Mouse (Mus musculus) embryonic facial prominence, embryonic 10.5 days (tissue): ENCODE measurements around the gene Sfmbt2. TPM values are rescaled to one million over a fixed set of nuclear protein-coding genes. Genes with fewer than 3 reads are reported as not detected.
"Not testable (repeated sequence)": the region's sequence is repeated elsewhere in the genome, so short reads cannot be mapped to it uniquely, and the experiment has no call there.

ENCODE experiments used
- DNase-seq: peaks from one replicate; pipeline ENCODE4 v3.0.0-alpha.2; 2017; ENCODE audit warnings: low spot score
- H3K27ac ChIP-seq: fragments of 300-500 bp; sonication (generic); replicated peaks from 2 replicates; pipeline ENCODE4 v1.5.1; 2016; ENCODE audit warnings: mild to moderate bottlenecking
- H3K27me3 ChIP-seq: fragments of 300-500 bp; sonication (generic); replicated peaks from 2 replicates; pipeline ENCODE4 v1.6.1; 2016; ENCODE audit warnings: low read depth, mild to moderate bottlenecking; ENCODE audit not compliant: poor library complexity, severe bottlenecking
- H3K36me3 ChIP-seq: fragments of 300-500 bp; sonication (generic); replicated peaks from 2 replicates; pipeline ENCODE4 v1.6.1; 2016; ENCODE audit warnings: mild to moderate bottlenecking, moderate library complexity
- H3K4me1 ChIP-seq: fragments of 300-500 bp; sonication (generic); 2 replicates; pipeline ENCODE4 v1.6.1; 2016
- H3K4me3 ChIP-seq: fragments of 300-500 bp; sonication (generic); 2 replicates; pipeline ENCODE4 v1.5.1; 2016; ENCODE audit warnings: mild to moderate bottlenecking, moderate library complexity
- H3K9me3 ChIP-seq: fragments of 300-500 bp; sonication (generic); 2 replicates; pipeline ENCODE4 v1.6.1; 2016; ENCODE audit warnings: mild to moderate bottlenecking
- WGBS: fragments of 180-500 bp; shearing (Covaris S2); methylation state at CpG from one replicate; pipeline ENCODE4 v1.1.7; 2016; 5-methylcytosine and 5-hydroxymethylcytosine counted together
- polyA plus RNA-seq: library from polyadenylated mRNA; unstranded; fragments of >200 nt; fragmentation: Nextera tagmentation; extraction: Ambion mirVana; gene quantifications from 2 replicates; pipeline ENCODE4 v1.2.1, GENCODE M21; 2016

Gene Sfmbt2
- 1.3 and 1.5 TPM in 2 replicates for polyA plus RNA-seq

DNA sequence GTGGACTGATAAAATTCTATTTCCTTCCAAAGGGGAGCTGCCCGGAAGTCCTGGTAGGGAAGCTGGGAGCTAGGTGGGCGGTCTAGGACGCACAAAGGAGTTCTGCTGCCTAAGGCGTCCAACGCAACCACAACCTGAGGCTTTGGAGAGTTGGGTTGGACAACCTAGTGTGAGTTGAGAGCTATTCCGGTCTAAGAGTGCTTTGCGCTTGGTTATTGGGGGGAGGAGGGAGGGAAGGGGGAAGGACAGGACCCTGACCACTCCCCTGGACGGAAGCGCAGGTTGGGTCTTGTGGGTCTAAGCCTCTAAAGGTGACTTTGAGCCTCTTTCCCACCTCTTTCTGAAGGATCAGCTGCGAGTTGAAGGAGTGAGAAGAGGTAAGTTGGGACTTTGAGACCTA is at the start of gene Sfmbt2:
Gene Sfmbt2, plus strand, starts transcription at position 335 of the 400 bp plus-strand sequence.
- Histone ChIP-seq H3K9me3 (no peaks in the 10 kb centered on the region), H3K4me1 (peaks cover 24% of the 10 kb centered on the region), H3K27me3 (peaks cover 85% of the 10 kb centered on the region), H3K27ac (no peak within 1 kb of the TSS), H3K4me3 (no peak within 1 kb of the TSS), H3K36me3 (no peaks in the 10 kb centered on the region)
- WGBS: under 1% methylated on average over 10 of the region's 10 CpGs
- peak; percentile 28 for DNase-seq

DNA sequence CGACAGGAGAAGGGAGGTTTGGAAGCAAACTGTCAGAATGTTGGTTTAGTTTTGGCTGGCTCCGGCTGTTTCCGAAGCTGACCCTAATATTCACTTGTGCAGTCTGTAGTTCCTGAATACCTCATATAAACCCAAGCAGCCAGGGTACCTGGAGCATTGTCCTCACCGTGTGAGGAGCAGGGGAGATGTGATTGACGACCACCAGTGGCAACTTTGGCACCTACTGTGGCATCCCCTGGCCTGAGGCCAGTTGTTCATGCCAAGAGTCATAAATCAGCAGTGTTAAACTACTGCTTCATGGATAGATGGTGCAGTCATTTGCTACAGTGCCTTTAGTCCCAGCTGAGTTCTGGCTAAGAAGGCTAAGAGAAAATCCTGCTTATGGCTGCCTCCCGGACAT is 49.2 kb upstream of the Sfmbt2 start:
- Histone ChIP-seq H3K9me3 (no peaks in the 10 kb centered on the region), H3K4me1 (no peaks in the 10 kb centered on the region), H3K4me3 (no peak overlapping the region), H3K27me3 (no peaks in the 10 kb centered on the region), H3K36me3 (no peaks in the 10 kb centered on the region), H3K27ac (no peak overlapping the region)
- no peak for DNase-seq
- 86% methylated on average over 6 of the region's 6 CpGs for WGBS

DNA sequence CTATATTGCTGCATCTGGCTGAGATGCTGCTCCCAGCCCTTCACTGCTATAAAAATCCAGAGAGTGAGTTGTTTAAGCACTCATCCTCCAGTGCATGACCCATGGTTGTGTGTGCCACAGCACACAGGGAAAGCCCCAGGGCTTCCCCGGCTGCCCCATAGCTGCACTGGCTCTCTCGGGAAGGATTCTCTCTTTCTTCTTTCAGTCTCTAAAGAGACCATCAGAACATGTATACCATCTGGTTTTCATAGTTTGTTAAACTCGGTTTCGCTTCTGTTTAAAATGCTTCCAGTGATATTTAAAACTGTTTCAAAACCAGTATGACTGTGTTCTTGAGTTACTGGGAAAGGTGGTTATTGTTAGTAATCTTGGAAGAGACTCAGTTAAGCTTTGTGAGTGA is 47.1 kb upstream of the Sfmbt2 start:
- Histone ChIP-seq H3K27me3 (no peaks in the 10 kb centered on the region), H3K36me3 (no peaks in the 10 kb centered on the region), H3K9me3 (no peaks in the 10 kb centered on the region), H3K4me1 (no peaks in the 10 kb centered on the region), H3K4me3 (no peak overlapping the region), H3K27ac (no peak overlapping the region)
- 79% methylated on average over 4 of the region's 4 CpGs for WGBS
- no peak for DNase-seq

DNA sequence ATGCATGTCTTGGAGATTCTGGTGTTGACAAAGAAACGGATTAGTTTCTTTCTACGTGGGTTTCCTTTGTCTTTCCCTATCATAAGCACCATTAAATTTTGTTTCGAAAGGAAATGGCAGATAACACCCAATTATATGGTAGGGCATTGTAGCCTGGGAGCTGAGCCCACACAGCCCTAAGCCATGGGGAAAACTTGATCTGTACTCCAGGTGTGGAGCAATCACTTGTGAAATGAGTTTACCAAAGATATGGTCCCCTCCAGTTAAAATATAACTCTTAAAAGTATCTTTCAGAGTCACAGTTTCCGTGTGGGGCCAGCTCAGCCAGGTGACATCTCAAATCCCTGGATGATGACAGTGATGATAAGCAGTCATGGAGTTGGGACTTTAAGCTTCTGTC is 45.3 kb upstream of the Sfmbt2 start:
- no peaks in the 10 kb centered on the region for H3K9me3 ChIP-seq
- no peak for DNase-seq
- no peaks in the 10 kb centered on the region for H3K36me3 ChIP-seq
- H3K4me1 ChIP-seq: 0 out of 2 replicates have a peak, but pooled peaks cover 2% of the 10 kb centered on the region
- H3K27ac ChIP-seq: no peak overlapping the region
- H3K4me3 ChIP-seq: no peak overlapping the region
- WGBS: 88% methylated on average over 4 of the region's 4 CpGs
- no peaks in the 10 kb centered on the region; the same call in 1 of the 2 replicates for H3K27me3 ChIP-seq

DNA sequence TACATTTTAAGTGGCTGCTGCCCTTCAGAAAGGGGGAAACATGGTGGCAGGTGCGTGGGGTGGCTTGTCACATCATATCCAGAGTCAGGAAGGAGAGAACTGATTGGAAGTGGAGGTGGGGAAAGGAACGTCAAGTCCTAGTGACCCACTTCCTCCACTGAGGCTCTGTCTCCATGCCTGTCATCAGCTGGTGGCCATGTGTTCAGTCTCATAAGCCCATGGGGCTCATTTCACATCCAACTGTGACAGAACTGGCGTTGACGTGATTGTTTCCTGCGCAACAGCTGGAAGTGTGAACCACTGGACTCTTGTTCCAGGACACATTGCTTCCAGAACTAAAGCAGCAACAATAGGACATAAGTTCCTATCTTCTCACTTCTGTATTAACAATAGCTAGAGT is 40.1 kb upstream of the Sfmbt2 start:
- no peak for DNase-seq
- Histone ChIP-seq H3K27me3 (peaks cover 42% of the 10 kb centered on the region), H3K4me3 (no peak overlapping the region), H3K9me3 (no peaks in the 10 kb centered on the region), H3K36me3 (no peaks in the 10 kb centered on the region), H3K4me1 (0 out of 2 replicates have a peak, but pooled peaks cover 2% of the 10 kb centered on the region), H3K27ac (no peak overlapping the region)
- WGBS: 70% methylated on average over 5 of the region's 5 CpGs

DNA sequence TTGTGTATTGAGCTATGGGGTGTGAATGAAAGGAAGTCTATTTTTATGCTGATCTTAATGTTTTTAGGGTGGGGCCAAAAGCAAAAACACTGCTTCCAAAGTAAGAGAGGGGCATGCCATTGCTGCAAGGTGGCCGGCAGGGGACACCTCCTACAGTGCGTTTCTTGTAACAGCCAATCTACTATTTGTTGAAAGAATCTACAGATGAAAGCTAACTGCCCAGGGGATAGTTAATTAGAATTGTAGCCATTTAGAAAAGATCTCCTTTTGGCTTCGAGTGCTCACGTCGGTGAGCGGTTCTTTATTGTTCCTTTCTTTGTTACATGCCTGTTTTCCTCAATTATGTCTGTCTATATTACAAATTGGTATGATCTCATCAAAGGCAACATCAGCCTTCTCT is 36.0 kb upstream of the Sfmbt2 start:
- WGBS: 5% methylated on average over 6 of the region's 6 CpGs
- no peak overlapping the region for H3K27ac ChIP-seq
- H3K27me3 ChIP-seq: peaks cover 47% of the 10 kb centered on the region
- no peaks in the 10 kb centered on the region for H3K36me3 ChIP-seq
- DNase-seq: no peak
- H3K9me3 ChIP-seq: no peaks in the 10 kb centered on the region
- no peak overlapping the region for H3K4me3 ChIP-seq
- H3K4me1 ChIP-seq: 0 out of 2 replicates have a peak, but pooled peaks cover 2% of the 10 kb centered on the region

DNA sequence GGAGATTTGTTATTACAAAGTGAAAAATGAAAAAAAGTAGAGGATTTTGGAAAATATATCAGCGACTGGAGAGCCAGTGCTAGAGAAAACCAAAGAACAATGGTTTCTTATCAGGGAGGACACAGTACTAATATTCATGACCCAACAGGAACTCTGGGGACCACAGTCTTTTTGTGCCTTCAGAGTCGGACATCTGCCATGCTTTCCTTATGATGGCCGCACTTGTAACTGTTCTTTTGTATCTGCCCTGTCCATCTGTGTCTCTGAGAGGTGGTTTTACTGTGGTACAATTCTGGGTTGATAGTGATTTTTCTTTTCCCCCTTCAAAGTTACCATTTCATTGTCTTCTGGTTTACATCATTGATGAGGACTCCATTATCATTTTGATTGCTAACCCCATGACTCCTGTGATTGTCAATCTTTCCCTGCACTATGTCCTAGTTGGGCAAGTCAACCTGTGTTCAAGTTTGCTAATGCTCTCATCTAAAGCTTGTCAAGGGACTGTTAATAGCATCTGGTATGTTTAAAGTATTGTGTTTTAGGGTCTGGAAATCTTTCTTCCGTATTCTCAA is 35.2 kb upstream of the Sfmbt2 start:
- no peaks in the 10 kb centered on the region for H3K9me3 ChIP-seq
- 56% methylated on average over 4 of the region's 4 CpGs for WGBS
- no peaks in the 10 kb centered on the region for H3K36me3 ChIP-seq
- H3K4me3 ChIP-seq: no peak overlapping the region
- peaks cover 47% of the 10 kb centered on the region for H3K27me3 ChIP-seq
- DNase-seq: no peak
- no peaks in the 10 kb centered on the region for H3K4me1 ChIP-seq
- H3K27ac ChIP-seq: no peak overlapping the region

DNA sequence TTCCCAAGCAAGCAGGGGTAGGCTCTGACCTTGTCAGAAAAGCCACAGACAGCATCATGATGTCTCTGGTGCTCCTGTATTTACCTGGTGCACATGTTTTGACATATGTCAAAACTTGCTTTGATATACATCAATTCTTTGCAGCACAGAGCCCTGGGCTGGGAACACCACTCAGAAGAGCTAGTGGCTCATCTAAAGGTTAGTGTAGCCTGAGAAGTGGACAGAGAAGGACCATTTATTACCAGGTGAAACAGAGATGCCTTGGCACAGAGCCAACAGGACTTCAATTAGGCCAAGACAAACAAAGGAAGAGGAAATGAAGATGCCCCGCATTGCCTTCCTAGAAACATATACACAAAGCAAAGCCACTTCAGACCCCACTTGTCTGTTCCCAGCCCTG is 30.3 kb upstream of the Sfmbt2 start:
- Histone ChIP-seq H3K27ac (no peak overlapping the region), H3K27me3 (peaks cover 7% of the 10 kb centered on the region), H3K36me3 (no peaks in the 10 kb centered on the region), H3K4me3 (no peak overlapping the region), H3K9me3 (no peaks in the 10 kb centered on the region), H3K4me1 (no peaks in the 10 kb centered on the region)
- DNase-seq: no peak
- WGBS: 77% methylated on average over 1 of the region's 1 CpGs

DNA sequence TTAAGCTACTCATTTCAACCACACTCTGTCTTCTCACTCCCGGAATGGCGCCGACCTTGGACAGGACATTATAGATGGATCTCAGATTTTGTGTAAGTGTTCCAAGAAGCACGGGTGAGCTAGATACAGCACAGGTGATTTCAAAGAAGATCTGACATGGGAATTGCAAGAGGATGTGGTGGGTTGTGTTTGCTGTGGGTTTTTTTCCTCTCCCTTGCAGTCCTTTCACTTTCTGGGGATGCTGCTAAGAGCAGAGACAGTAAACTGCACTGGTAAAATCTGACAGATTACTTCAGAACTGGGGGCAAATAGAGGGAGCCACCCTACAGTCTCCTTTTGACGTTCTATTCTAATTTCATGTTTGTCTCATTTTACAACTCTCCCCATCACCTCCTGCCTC is 26.8 kb upstream of the Sfmbt2 start:
- WGBS: 82% methylated on average over 5 of the region's 5 CpGs
- no peak for DNase-seq
- H3K4me1 ChIP-seq: no peaks in the 10 kb centered on the region
- no peak overlapping the region for H3K4me3 ChIP-seq
- no peak overlapping the region for H3K27ac ChIP-seq
- no peaks in the 10 kb centered on the region for H3K27me3 ChIP-seq
- no peaks in the 10 kb centered on the region for H3K36me3 ChIP-seq
- no peaks in the 10 kb centered on the region for H3K9me3 ChIP-seq

DNA sequence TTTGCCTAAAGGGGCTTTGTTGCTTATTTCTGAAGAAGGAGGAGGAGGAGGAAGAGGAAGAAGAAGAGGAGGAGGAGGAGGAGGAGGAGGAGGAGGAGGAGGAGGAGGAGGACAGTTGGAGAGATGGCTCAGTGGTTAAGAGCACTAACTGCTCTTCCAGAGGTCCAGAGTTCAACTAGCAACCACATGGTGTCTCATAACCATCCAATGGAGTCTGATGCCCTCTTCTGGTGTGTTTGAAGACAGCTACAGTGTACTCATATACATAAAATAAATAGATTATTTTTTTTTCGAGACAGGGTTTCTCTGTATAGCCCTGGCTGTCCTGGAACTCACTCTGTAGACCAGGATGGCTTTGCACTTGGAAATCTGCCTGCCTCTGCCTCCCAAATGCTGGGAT is 26.2 kb upstream of the Sfmbt2 start:
- 88% methylated on average over 1 of the region's 1 CpGs for WGBS
- not testable (repeated sequence) for H3K27me3 ChIP-seq, H3K27ac ChIP-seq, H3K9me3 ChIP-seq, DNase-seq, H3K4me1 ChIP-seq, H3K4me3 ChIP-seq, H3K36me3 ChIP-seq

DNA sequence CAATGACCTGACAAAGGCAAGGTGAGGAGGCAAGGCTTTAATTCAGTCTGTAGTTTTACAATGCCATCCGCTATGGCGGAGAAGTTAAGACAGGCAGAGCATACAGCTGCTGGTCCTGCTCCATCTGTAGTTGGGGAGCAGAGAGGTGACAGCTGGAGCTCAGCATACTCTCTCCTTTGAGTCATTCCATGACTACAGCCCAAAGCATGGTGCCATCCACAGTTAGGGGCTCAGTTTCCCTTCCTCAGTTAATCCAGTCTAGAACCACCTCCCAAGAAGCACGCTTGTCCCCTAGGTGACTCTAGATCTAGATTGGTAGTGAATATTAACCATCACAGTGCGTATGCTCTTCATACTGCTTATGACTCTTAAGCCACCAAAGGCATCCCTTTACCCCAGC is 23.1 kb upstream of the Sfmbt2 start:
- Histone ChIP-seq H3K4me1 (peaks cover 4% of the 10 kb centered on the region; the same call in 1 of the 2 replicates), H3K36me3 (no peaks in the 10 kb centered on the region), H3K9me3 (no peaks in the 10 kb centered on the region), H3K27me3 (no peaks in the 10 kb centered on the region), H3K27ac (no peak overlapping the region), H3K4me3 (no peak overlapping the region)
- no peak for DNase-seq
- WGBS: 94% methylated on average over 4 of the region's 4 CpGs

DNA sequence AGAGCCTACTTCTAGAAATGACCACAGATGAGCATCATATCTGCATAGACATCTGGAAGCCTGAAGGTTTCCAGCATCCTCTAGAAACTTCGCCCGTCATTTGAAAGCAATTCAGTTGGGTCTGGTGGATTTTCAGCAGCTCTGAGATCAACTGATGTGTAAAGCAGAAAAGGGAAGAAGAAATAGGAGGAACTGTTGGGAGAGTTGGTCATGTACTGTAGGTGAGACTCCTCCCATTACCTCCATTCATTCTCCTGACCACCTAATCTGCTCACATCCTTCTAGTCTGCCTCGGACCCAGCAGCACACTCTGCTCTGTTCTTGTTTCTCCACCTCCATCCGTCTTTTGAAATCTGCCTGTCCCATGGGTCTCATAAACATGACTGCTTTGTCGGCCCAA is 22.3 kb upstream of the Sfmbt2 start:
- Histone ChIP-seq H3K9me3 (no peaks in the 10 kb centered on the region), H3K4me3 (no peak overlapping the region), H3K27me3 (no peaks in the 10 kb centered on the region), H3K36me3 (no peaks in the 10 kb centered on the region), H3K4me1 (peaks cover 4% of the 10 kb centered on the region; the same call in 1 of the 2 replicates), H3K27ac (no peak overlapping the region)
- 81% methylated on average over 5 of the region's 5 CpGs for WGBS
- DNase-seq: no peak

DNA sequence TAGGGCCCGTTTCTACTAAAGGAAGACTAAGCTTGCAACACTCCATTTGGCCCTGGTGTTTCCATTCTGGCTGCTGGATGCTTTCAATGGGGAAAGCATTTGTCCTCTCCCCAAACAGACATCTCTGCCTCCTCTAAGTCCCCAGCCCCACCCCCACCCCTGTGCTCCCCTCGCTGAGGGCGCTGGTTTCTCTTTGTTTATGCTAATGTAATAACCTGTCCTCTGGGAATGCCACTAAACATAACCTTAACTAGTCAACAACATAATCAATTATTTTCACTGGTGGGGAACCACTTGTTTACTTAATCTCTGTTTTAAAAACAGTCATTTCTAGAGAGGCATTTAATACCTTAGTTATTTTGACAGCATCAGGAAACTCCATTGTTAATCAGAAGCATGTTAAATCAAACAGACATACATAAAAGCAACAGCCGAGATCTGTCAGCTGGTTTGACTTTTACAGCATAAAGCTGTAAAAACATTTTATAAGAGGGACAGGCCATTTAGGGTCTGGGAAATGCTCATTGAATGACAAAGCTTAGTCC is 20.0 kb upstream of the Sfmbt2 start:
- Histone ChIP-seq H3K27ac (no peak overlapping the region), H3K36me3 (no peaks in the 10 kb centered on the region), H3K4me1 (peaks cover 4% of the 10 kb centered on the region; the same call in 1 of the 2 replicates), H3K27me3 (no peaks in the 10 kb centered on the region), H3K4me3 (no peak overlapping the region), H3K9me3 (no peaks in the 10 kb centered on the region)
- WGBS: 27% methylated on average over 4 of the region's 4 CpGs
- no peak for DNase-seq
